Mouse (Mus musculus) limb, embryonic 12.5 days (tissue): ENCODE results near the gene Uap1. TPM values are rescaled to one million over a fixed set of nuclear protein-coding genes. Genes with fewer than 3 reads are reported as not detected.

Experiments used
- ATAC-seq: fragments of 200-750 bp; cut with Nextera tagmentation; 2 replicates; pipeline ENCODE4 v1.8.0; 2017; ENCODE audit warnings: low read depth, moderate TSS enrichment; ENCODE audit not compliant: insufficient number of reproducible peaks, insufficient read depth, low FRiP score, low TSS enrichment
- H3K27ac ChIP-seq: fragments of 300-500 bp; sonication (generic); 2 replicates; pipeline ENCODE4 v1.5.1; 2016; ENCODE audit warnings: mild to moderate bottlenecking, moderate library complexity
- H3K27me3 ChIP-seq: fragments of 300-500 bp; sonication (generic); 2 replicates; pipeline ENCODE4 v1.6.1; 2016; ENCODE audit warnings: mild to moderate bottlenecking, moderate library complexity
- H3K36me3 ChIP-seq: fragments of 300-500 bp; sonication (generic); 2 replicates; pipeline ENCODE4 v1.6.1; 2016; ENCODE audit warnings: mild to moderate bottlenecking, moderate library complexity
- H3K4me1 ChIP-seq: fragments of 300-500 bp; sonication (generic); replicated peaks from 2 replicates; pipeline ENCODE4 v1.6.1; 2016
- H3K4me2 ChIP-seq: fragments of 300-500 bp; sonication (generic); 2 replicates; pipeline ENCODE4 v1.6.1; 2016; ENCODE audit warnings: mild to moderate bottlenecking, moderate library complexity
- H3K4me3 ChIP-seq: fragments of 300-500 bp; sonication (generic); replicated peaks from 2 replicates; pipeline ENCODE4 v1.5.1; 2016; ENCODE audit warnings: mild to moderate bottlenecking
- H3K9ac ChIP-seq: fragments of 300-500 bp; sonication (generic); replicated peaks from 2 replicates; pipeline ENCODE4 v1.6.1; 2016; ENCODE audit warnings: mild to moderate bottlenecking, moderate library complexity
- H3K9me3 ChIP-seq: fragments of 300-500 bp; sonication (generic); 2 replicates; pipeline ENCODE4 v1.6.1; 2016; ENCODE audit warnings: mild to moderate bottlenecking, moderate library complexity
- WGBS: fragments of 180-500 bp; shearing (Covaris S2); methylation state at CpG from one replicate; pipeline ENCODE4 v1.1.7; 2016; 5-methylcytosine and 5-hydroxymethylcytosine counted together
- polyA plus RNA-seq: library from polyadenylated mRNA; unstranded; fragments of >200 nt; fragmentation: Nextera tagmentation; extraction: Ambion mirVana; gene quantifications from 2 replicates; pipeline ENCODE4 v1.2.1, GENCODE M21; 2016

The Uap1 gene
- polyA plus RNA-seq, 1 experiment from 2014 or later, result 69.0 TPM

DNA sequence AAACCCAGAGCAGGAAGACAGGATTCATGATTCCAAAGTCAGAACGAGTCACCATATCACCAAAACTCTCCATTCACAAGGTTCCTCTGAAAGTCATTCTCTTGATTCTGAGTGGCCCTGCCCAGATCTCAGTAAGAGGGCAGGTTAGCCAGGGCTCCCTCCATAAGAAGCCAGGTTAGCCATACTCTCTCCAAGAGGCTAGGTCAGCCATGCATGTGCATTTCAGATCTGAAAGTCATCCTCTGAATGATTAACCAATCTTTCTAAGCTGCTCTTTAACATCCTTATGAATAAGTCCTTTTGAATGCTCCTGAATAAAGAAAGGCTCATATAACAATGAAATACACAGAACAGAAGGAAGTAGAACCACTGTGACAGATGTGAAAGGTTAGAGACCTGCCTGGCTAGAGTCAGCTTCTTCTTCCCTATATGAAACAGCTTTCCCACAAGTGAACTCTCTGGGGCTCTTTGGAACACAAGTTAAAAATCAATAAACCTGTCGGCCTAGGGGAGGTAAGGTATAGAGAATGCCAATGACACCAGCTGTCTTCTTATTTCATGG is 10.6 kb downstream of the Uap1 start:
- no peaks in the 10 kb centered on the region for H3K4me1 ChIP-seq
- WGBS, result 85% methylated on average over 2 of the region's 2 CpGs
- H3K27ac ChIP-seq, result no peak overlapping the region
- no peak overlapping the region for H3K9ac ChIP-seq
- H3K36me3 ChIP-seq, result peaks cover 47% of the 10 kb centered on the region
- H3K9me3 ChIP-seq, result no peaks in the 10 kb centered on the region
- no peak overlapping the region for H3K4me3 ChIP-seq
- no peak for ATAC-seq
- H3K27me3 ChIP-seq, result no peaks in the 10 kb centered on the region
- no peak overlapping the region for H3K4me2 ChIP-seq

DNA sequence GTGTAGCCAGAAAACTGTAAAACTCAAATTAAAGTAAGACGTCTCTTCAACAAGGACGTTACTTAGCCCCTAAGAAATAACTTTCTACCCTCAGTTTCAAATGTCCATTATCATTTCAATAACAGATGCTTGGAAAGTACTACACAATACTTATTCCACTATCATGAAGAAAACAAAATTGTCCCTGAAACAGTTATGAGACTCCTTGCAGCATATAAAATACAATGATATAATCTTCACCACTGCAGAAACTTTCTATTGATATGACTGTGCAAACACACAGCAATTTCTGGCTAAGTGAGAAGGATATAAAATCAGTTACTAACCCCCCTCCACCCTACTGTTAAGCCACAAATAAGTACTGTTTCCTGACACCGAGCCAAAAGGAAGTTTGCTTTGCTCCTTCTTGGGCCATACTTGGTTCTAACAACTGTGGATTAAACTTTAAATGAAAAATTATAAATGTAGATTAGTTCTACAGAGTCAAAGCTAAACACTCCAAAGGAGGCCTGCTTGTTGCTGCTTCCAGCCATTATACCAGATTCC is 11.3 kb downstream of the Uap1 start:
- Histone ChIP-seq H3K9ac (no peak overlapping the region), H3K27me3 (no peaks in the 10 kb centered on the region), H3K4me1 (no peaks in the 10 kb centered on the region), H3K9me3 (no peaks in the 10 kb centered on the region), H3K4me3 (no peak overlapping the region), H3K36me3 (peaks cover 47% of the 10 kb centered on the region), H3K27ac (no peak overlapping the region), H3K4me2 (no peak overlapping the region)
- ATAC-seq, result no peak
- 88% methylated on average over 3 of the region's 3 CpGs for WGBS

- Histone ChIP-seq H3K27me3 (no peaks in the 10 kb centered on the region), H3K4me3 (no peak overlapping the region), H3K36me3 (peaks cover 58% of the 10 kb centered on the region), H3K4me2 (no peak overlapping the region), H3K9ac (no peak overlapping the region), H3K9me3 (no peaks in the 10 kb centered on the region), H3K4me1 (no peaks in the 10 kb centered on the region), H3K27ac (no peak overlapping the region)
- 87% methylated on average over 6 of the region's 6 CpGs for WGBS
- no peak for ATAC-seq
Observed at GRCm38 (mm10) chr1:170161852-170162251, 12.9 kb downstream of the Uap1 start.

- WGBS, result 73% methylated on average over 3 of the region's 3 CpGs
- Histone ChIP-seq H3K4me2 (no peak overlapping the region), H3K36me3 (peaks cover 56% of the 10 kb centered on the region), H3K4me3 (no peak overlapping the region), H3K9me3 (no peaks in the 10 kb centered on the region), H3K27ac (no peak overlapping the region), H3K27me3 (no peaks in the 10 kb centered on the region), H3K4me1 (no peaks in the 10 kb centered on the region), H3K9ac (no peak overlapping the region)
- ATAC-seq, result no peak
Observed at GRCm38 (mm10) chr1:170160397-170160938, 14.3 kb downstream of the Uap1 start.

DNA sequence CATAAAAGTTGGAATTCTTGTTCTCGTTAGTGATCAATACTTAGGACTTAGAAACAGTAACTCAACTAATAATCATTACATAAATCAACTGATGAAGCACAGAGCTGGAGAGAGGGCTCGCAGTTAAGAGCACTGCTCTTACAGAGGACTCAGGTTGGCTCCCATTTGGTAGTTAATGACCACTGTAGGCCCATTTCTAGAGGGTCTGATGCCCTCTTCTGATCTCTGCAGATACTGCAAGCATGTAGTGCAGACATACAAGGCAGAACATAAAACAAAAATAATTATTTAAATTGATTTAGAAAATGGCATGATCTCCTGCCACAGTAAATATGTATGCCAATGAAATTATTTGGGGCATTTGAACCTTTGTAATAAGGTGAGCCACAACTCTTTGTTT is 15.1 kb downstream of the Uap1 start:
- Histone ChIP-seq H3K36me3 (peaks cover 52% of the 10 kb centered on the region), H3K27ac (no peak overlapping the region), H3K4me3 (no peak overlapping the region), H3K27me3 (no peaks in the 10 kb centered on the region), H3K9ac (no peak overlapping the region), H3K9me3 (no peaks in the 10 kb centered on the region), H3K4me1 (no peaks in the 10 kb centered on the region), H3K4me2 (no peak overlapping the region)
- no peak for ATAC-seq
- 68% methylated on average over 2 of the region's 2 CpGs for WGBS

GRCm38 (mm10) chr1:170155761-170156160 is 19.0 kb downstream of the Uap1 start:
- no peak overlapping the region for H3K27ac ChIP-seq
- peaks cover 41% of the 10 kb centered on the region for H3K36me3 ChIP-seq
- H3K9ac ChIP-seq, result no peak overlapping the region
- ATAC-seq, result no peak
- 90% methylated on average over 5 of the region's 5 CpGs for WGBS
- no peak overlapping the region for H3K4me3 ChIP-seq
- no peaks in the 10 kb centered on the region for H3K27me3 ChIP-seq
- H3K4me2 ChIP-seq, result no peak overlapping the region
- no peaks in the 10 kb centered on the region for H3K9me3 ChIP-seq
- no peaks in the 10 kb centered on the region for H3K4me1 ChIP-seq

DNA sequence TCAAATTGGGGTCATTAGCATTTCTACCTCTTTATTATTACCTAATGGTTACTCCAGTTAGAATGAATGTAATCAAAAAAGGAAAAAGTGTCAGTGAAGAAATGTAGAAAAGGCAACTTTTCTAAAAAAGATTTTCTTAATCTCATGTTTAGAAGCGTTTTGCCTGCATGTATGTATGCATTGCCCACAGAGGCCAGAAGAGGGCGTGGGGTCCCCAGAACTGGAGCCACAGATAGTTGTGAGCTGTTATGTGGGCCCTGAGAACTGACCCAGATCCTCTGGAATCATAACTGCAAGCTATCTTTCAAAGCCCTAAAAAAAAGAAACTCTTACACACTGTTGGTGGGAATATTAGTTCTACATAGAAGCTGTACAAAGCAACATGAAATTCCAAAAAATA is 19.5 kb downstream of the Uap1 start:
- 78% methylated on average over 2 of the region's 2 CpGs for WGBS
- H3K4me2 ChIP-seq, result no peak overlapping the region
- H3K27ac ChIP-seq, result no peak overlapping the region
- H3K4me3 ChIP-seq, result no peak overlapping the region
- H3K4me1 ChIP-seq, result no peaks in the 10 kb centered on the region
- H3K9me3 ChIP-seq, result no peaks in the 10 kb centered on the region
- H3K27me3 ChIP-seq, result no peaks in the 10 kb centered on the region
- peaks cover 40% of the 10 kb centered on the region for H3K36me3 ChIP-seq
- H3K9ac ChIP-seq, result no peak overlapping the region
- ATAC-seq, result no peak

- Histone ChIP-seq H3K27me3 (no peaks in the 10 kb centered on the region), H3K4me3 (no peak overlapping the region), H3K9ac (no peak overlapping the region), H3K4me1 (no peaks in the 10 kb centered on the region), H3K9me3 (no peaks in the 10 kb centered on the region), H3K27ac (no peak overlapping the region), H3K4me2 (no peak overlapping the region), H3K36me3 (peaks cover 49% of the 10 kb centered on the region)
- ATAC-seq, result no peak
- WGBS, result 78% methylated on average over 8 of the region's 8 CpGs
Observed at GRCm38 (mm10) chr1:170153986-170154385, 20.8 kb downstream of the Uap1 start.

DNA sequence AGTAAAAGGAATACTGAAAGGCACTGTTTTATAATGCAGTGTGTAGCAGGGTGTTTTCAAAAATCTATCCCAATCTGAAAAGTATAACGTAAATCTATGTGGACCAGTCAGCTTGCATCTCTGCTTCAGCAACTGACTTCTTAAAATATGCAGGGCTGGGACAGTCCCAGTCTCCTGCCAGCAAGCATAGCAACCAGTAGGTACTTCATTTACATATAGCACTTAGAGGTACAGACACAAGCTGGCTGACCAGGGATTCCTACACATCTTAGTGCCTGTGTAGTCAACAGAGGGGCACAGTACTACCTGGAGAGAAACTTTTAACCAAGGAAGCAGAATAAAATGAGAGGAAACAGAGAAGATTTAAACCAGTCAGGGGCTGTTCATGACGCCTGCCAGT is 22.2 kb downstream of the Uap1 start:
- WGBS, result 93% methylated on average over 2 of the region's 2 CpGs
- no peak overlapping the region for H3K4me3 ChIP-seq
- H3K9ac ChIP-seq, result no peak overlapping the region
- no peak for ATAC-seq
- no peak overlapping the region for H3K27ac ChIP-seq
- H3K4me2 ChIP-seq, result no peak overlapping the region
- peaks cover 53% of the 10 kb centered on the region for H3K36me3 ChIP-seq
- no peaks in the 10 kb centered on the region for H3K4me1 ChIP-seq
- no peaks in the 10 kb centered on the region for H3K9me3 ChIP-seq
- no peaks in the 10 kb centered on the region for H3K27me3 ChIP-seq

DNA sequence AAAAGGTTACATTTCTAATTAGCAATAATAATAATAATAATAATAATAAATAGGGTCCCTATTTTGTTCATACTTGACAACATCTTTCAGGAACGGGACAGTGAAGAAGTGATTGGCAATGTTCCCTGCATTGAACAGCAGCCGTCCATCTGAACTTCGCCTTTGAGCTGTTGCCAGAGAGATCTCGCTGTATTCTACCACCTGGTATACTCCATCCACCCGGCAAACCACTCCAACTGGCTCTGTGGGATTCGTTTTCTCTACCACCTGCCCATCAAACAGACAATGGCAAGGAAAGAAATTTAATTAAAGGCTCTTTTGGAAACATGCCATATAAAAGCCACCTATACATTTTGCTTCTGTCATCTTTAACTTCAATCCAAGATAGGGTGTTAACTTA is 23.9 kb downstream of the Uap1 start:
- Histone ChIP-seq H3K4me3 (no peak overlapping the region), H3K4me1 (no peaks in the 10 kb centered on the region), H3K36me3 (peaks cover 56% of the 10 kb centered on the region), H3K9ac (no peak overlapping the region), H3K9me3 (no peaks in the 10 kb centered on the region), H3K27me3 (no peaks in the 10 kb centered on the region), H3K4me2 (no peak overlapping the region), H3K27ac (no peak overlapping the region)
- WGBS, result 85% methylated on average over 6 of the region's 6 CpGs
- ATAC-seq, result no peak

GRCm38 (mm10) chr1:170149756-170150155 is 25.0 kb downstream of the Uap1 start:
- Histone ChIP-seq H3K27me3 (no peaks in the 10 kb centered on the region), H3K4me2 (no peak overlapping the region), H3K9ac (no peak overlapping the region), H3K4me3 (no peak overlapping the region), H3K36me3 (peaks cover 57% of the 10 kb centered on the region), H3K4me1 (no peaks in the 10 kb centered on the region), H3K9me3 (no peaks in the 10 kb centered on the region), H3K27ac (no peak overlapping the region)
- WGBS, result 85% methylated on average over 4 of the region's 4 CpGs
- ATAC-seq, result no peak

DNA sequence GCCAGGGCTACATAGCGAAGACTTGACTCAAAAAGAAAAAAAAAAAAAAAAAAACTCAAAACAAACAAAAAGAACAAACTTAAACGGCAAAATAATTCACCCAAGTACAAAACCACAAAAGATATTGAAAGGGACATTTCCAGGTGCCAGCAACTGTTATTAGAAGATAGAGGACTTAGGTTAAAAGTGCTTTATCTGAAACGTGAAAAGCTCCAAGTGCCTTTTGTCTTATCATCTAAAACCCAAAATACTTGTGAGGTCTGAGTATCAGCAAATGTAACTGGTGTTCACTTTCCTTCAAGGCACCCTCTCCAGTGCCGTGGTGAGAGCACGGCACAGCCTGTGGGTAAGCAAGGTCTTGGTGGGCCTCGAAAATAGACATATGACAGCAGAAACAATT is 26.2 kb downstream of the Uap1 start:
- Histone ChIP-seq H3K4me1 (no peaks in the 10 kb centered on the region), H3K9me3 (no peaks in the 10 kb centered on the region), H3K4me3 (no peak overlapping the region), H3K9ac (no peak overlapping the region), H3K27me3 (no peaks in the 10 kb centered on the region), H3K4me2 (no peak overlapping the region), H3K36me3 (peaks cover 60% of the 10 kb centered on the region), H3K27ac (no peak overlapping the region)
- no peak for ATAC-seq
- 89% methylated on average over 6 of the region's 6 CpGs for WGBS
